Mouse (Mus musculus) layer of hippocampus, adult 2 months (tissue): ENCODE results near the gene Gm10282. TPM values are rescaled to one million over a fixed set of nuclear protein-coding genes. Genes with fewer than 3 reads are reported as not detected.

Experiments used
- DNase-seq, 2 experiments: peaks; one replicate each; pipeline ENCODE4 v3.0.0; 2022; ENCODE audit warnings: low spot score in 2 of 2
- H3K27ac ChIP-seq: fragments of 200-600 bp; 2 replicates; pipeline ENCODE4 v1.8.1; 2022
- H3K4me3 ChIP-seq: fragments of 200-600 bp; 2 replicates; pipeline ENCODE4 v1.8.1; 2022; ENCODE audit warnings: mild to moderate bottlenecking
- CTCF ChIP-seq: fragments of 200-600 bp; conservative IDR thresholded peaks from 2 replicates; pipeline ENCODE4 v1.8.1; 2022; ENCODE audit warnings: antibody characterized with exemption, mild to moderate bottlenecking, moderate library complexity
- total RNA-seq, 2 experiments: library from RNA; stranded (reverse); gene quantifications; 2 replicates each; pipeline ENCODE4 v1.2.3; 2021

The Gm10282 gene
- total RNA-seq, 2 experiments from 2014 or later: 6.7 to 7.9 TPM

GRCm38 (mm10) chr8:72302986-72303612 lies 2.0 kb downstream of the Gm10282 start:
- Histone ChIP-seq H3K27ac (peak overlapping the region; percentile 84), H3K4me3 (peak overlapping the region; percentile 11)
- no peak for DNase-seq
- no peak for TF ChIP-seq CTCF

- Histone ChIP-seq H3K27ac (no peak overlapping the region), H3K4me3 (no peak overlapping the region)
- DNase-seq: no peak
- TF ChIP-seq CTCF: no peak
These were observed 3.6 kb downstream of the Gm10282 start for GRCm38 (mm10) chr8:72301497-72301896.

- no peak for TF ChIP-seq CTCF
These were observed 4.2 kb downstream of the Gm10282 start for GRCm38 (mm10) chr8:72300654-72301400.

GRCm38 (mm10) chr8:72298928-72299327 lies 6.1 kb downstream of the Gm10282 start:
- no peak for DNase-seq
- H3K27ac ChIP-seq: no peak overlapping the region
- no peak overlapping the region for H3K4me3 ChIP-seq
- TF ChIP-seq CTCF: no peak

More at GRCm38 (mm10) chr8:72300654-72301400, 4.2 kb downstream of the Gm10282 start:
- H3K4me3 ChIP-seq: no peak overlapping the region
- DNase-seq: no peak
- peak overlapping the region; percentile 43; the same call in 1 of the 2 replicates for H3K27ac ChIP-seq

GRCm38 (mm10) chr8:72296561-72296960 lies 8.5 kb downstream of the Gm10282 start:
- no peak for DNase-seq
- H3K27ac ChIP-seq: peak overlapping the region; percentile 6; the same call in 1 of the 2 replicates
- no peak overlapping the region for H3K4me3 ChIP-seq
- TF ChIP-seq CTCF: no peak

- no peak for TF ChIP-seq CTCF
- DNase-seq: peak; percentile 29 to 63
- Histone ChIP-seq H3K27ac (peak overlapping the region; percentile 76), H3K4me3 (no peak overlapping the region)
These were observed 9.4 kb downstream of the Gm10282 start for GRCm38 (mm10) chr8:72295679-72296078.

GRCm38 (mm10) chr8:72295125-72295524 lies 9.9 kb downstream of the Gm10282 start:
- H3K27ac ChIP-seq: peak overlapping the region; percentile 76

GRCm38 (mm10) chr8:72293309-72293708 lies 11.8 kb downstream of the Gm10282 start:
- Histone ChIP-seq H3K4me3 (no peak overlapping the region), H3K27ac (no peak overlapping the region)
- peak; percentile 50 for TF ChIP-seq CTCF
- no peak for DNase-seq

More at GRCm38 (mm10) chr8:72295125-72295524, 9.9 kb downstream of the Gm10282 start:
- no peak for DNase-seq
- no peak overlapping the region for H3K4me3 ChIP-seq
- no peak for TF ChIP-seq CTCF

- H3K4me3 ChIP-seq: no peak overlapping the region
- DNase-seq: no peak
- TF ChIP-seq CTCF: no peak
- H3K27ac ChIP-seq: no peak overlapping the region
These were observed 14.0 kb downstream of the Gm10282 start for GRCm38 (mm10) chr8:72291104-72291503.

GRCm38 (mm10) chr8:72289051-72289450 lies 16.0 kb downstream of the Gm10282 start:
- H3K27ac ChIP-seq: no peak overlapping the region
- TF ChIP-seq CTCF: no peak
- DNase-seq: no peak
- no peak overlapping the region for H3K4me3 ChIP-seq

GRCm38 (mm10) chr8:72285285-72285684 lies 19.8 kb downstream of the Gm10282 start:
- no peak overlapping the region for H3K27ac ChIP-seq
- TF ChIP-seq CTCF: no peak
- DNase-seq: no peak

GRCm38 (mm10) chr8:72281634-72282033 lies 23.4 kb downstream of the Gm10282 start:
- no peak overlapping the region for H3K4me3 ChIP-seq
- no peak for DNase-seq
- TF ChIP-seq CTCF: no peak
- no peak overlapping the region for H3K27ac ChIP-seq

More at GRCm38 (mm10) chr8:72285285-72285684, 19.8 kb downstream of the Gm10282 start:
- no peak overlapping the region for H3K4me3 ChIP-seq

- no peak for DNase-seq
- no peak for TF ChIP-seq CTCF
- Histone ChIP-seq H3K4me3 (no peak overlapping the region), H3K27ac (no peak overlapping the region)
These were observed 25.9 kb downstream of the Gm10282 start for GRCm38 (mm10) chr8:72279151-72279550.
